Mouse (Mus musculus) heart, postnatal 10 days (tissue): Measurements from ENCODE around the gene Ppp1r14a. TPM values are rescaled to one million over a fixed set of nuclear protein-coding genes. Genes with fewer than 3 reads are reported as not detected.

Experiments used
- DNase-seq, 2 experiments: peaks; one replicate each; pipeline ENCODE4 v3.0.0; 2021
- intact Hi-C: fragments of 180-260 bp; cut with DNase I; formaldehyde crosslinking; loops from one replicate; pipeline ENCODE4 v1.15.1; 2025
- total RNA-seq, 2 experiments: library from RNA; stranded (reverse); gene quantifications; 2 replicates each; pipeline ENCODE4 v1.2.3; 2021

Gene Ppp1r14a
- 10 to 100 TPM; 21.2 to 27.8 TPM for total RNA-seq

GRCm38 (mm10) chr7:29288942-29289638 lies at the start of gene Ppp1r14a:
Gene Ppp1r14a (plus strand): TSS chr7:29289308.
- DNase-seq, result peak; percentile 85 to 92
- intact Hi-C loops, result no loop called here

GRCm38 (mm10) chr7:29244732-29245416 lies 44.2 kb upstream of the Ppp1r14a start:
- intact Hi-C loops, result loop anchor here (5.0 kb wide), 4 partner anchors 37 to 277 kb away; partner anchors contain the start of genes Ryr1 and Spint2
- peak in 1 of 2 experiments; percentile 50 for DNase-seq

- no peak for DNase-seq
- intact Hi-C loops, result loop anchor here (2.0 to 5.0 kb wide), 4 partner anchors 36 to 276 kb away; partner anchors contain the start of gene Spint2
These were observed 43.1 kb upstream of the Ppp1r14a start for GRCm38 (mm10) chr7:29246015-29246414.

- intact Hi-C loops, result loop anchor here (2.0 to 5.0 kb wide), 4 partner anchors 36 to 276 kb away; partner anchors contain the start of gene Spint2
- no peak for DNase-seq
These were observed 42.3 kb upstream of the Ppp1r14a start for GRCm38 (mm10) chr7:29246619-29247313.

- peak; percentile 83 to 92 for DNase-seq
- intact Hi-C loops, result loop anchor here (2.0 to 5.0 kb wide), 4 partner anchors 35 to 275 kb away; partner anchors contain the start of gene Spint2
These were observed 41.8 kb upstream of the Ppp1r14a start for GRCm38 (mm10) chr7:29247314-29247700.

GRCm38 (mm10) chr7:29247706-29248105 lies 41.4 kb upstream of the Ppp1r14a start:
- intact Hi-C loops, result loop anchor here (2.0 to 5.0 kb wide), 4 partner anchors 35 to 275 kb away; partner anchors contain the start of gene Spint2
- DNase-seq, result peak; percentile 38 to 53

GRCm38 (mm10) chr7:29248261-29248841 lies 40.8 kb upstream of the Ppp1r14a start, which contains the start of gene 2200002D01Rik:
Gene 2200002D01Rik (minus strand): TSS chr7:29248466.
- DNase-seq, result peak; percentile 56
- intact Hi-C loops, result loop anchor here (5.0 kb wide), 3 partner anchors 34 to 274 kb away; partner anchors contain the start of gene Spint2

GRCm38 (mm10) chr7:29251166-29251565 lies 37.9 kb upstream of the Ppp1r14a start:
- no peak for DNase-seq
- intact Hi-C loops, result no loop called here

- intact Hi-C loops, result no loop called here
- DNase-seq, result no peak
These were observed 35.3 kb upstream of the Ppp1r14a start for GRCm38 (mm10) chr7:29253842-29254241.

GRCm38 (mm10) chr7:29255875-29256274 lies 33.2 kb upstream of the Ppp1r14a start:
- intact Hi-C loops, result no loop called here
- no peak for DNase-seq

GRCm38 (mm10) chr7:29257368-29257767 lies 31.7 kb upstream of the Ppp1r14a start:
- intact Hi-C loops, result no loop called here
- no peak for DNase-seq

- DNase-seq, result no peak
- intact Hi-C loops, result no loop called here
These were observed 29.1 kb upstream of the Ppp1r14a start for GRCm38 (mm10) chr7:29259781-29260730.

- DNase-seq, result no peak
- intact Hi-C loops, result no loop called here
These were observed 27.0 kb upstream of the Ppp1r14a start for GRCm38 (mm10) chr7:29262151-29262550.

- intact Hi-C loops, result no loop called here
- no peak for DNase-seq
These were observed 25.3 kb upstream of the Ppp1r14a start for GRCm38 (mm10) chr7:29263831-29264230.

- DNase-seq, result no peak
- intact Hi-C loops, result no loop called here
These were observed 23.5 kb upstream of the Ppp1r14a start for GRCm38 (mm10) chr7:29265636-29266035.

GRCm38 (mm10) chr7:29266931-29267330 lies 22.2 kb upstream of the Ppp1r14a start:
- no peak for DNase-seq
- intact Hi-C loops, result no loop called here

GRCm38 (mm10) chr7:29270445-29270844 lies 18.7 kb upstream of the Ppp1r14a start:
- intact Hi-C loops, result no loop called here
- DNase-seq, result no peak

- DNase-seq, result peak; percentile 48 to 54
- intact Hi-C loops, result no loop called here
These were observed 17.2 kb upstream of the Ppp1r14a start for GRCm38 (mm10) chr7:29271687-29272465.

GRCm38 (mm10) chr7:29276715-29277114 lies 12.4 kb upstream of the Ppp1r14a start:
- intact Hi-C loops, result no loop called here

More at GRCm38 (mm10) chr7:29276715-29277114, 12.4 kb upstream of the Ppp1r14a start:
- no peak for DNase-seq
